Mouse (Mus musculus) liver, adult 2 months (tissue): ENCODE measurements around the gene Myl9. TPM values are rescaled to one million over a fixed set of nuclear protein-coding genes. Genes with fewer than 3 reads are reported as not detected.
A peak's percentile ranks its signal among the peaks of the same experiment; 100 is the strongest.

Experiments
- DNase-seq: peaks from one replicate; pipeline ENCODE4 v3.0.0-alpha.2; 2011; ENCODE audit warnings: low read depth, low spot score; ENCODE audit errors: extremely low read depth
- H3K27ac ChIP-seq: fragments of 200-500 bp; replicated peaks from 2 replicates; pipeline ENCODE4 v1.5.1; 2012; ENCODE audit warnings: low read depth, mild to moderate bottlenecking, control low read depth, inconsistent platforms, low read length; ENCODE audit not compliant: insufficient read depth
- H3K27me3 ChIP-seq: fragments of 200-500 bp; 2 replicates; pipeline ENCODE4 v1.6.1; 2012; ENCODE audit warnings: mild to moderate bottlenecking, moderate library complexity, low read length, inconsistent platforms; ENCODE audit not compliant: control insufficient read depth, insufficient read depth
- H3K36me3 ChIP-seq: fragments of 200-500 bp; 2 replicates; pipeline ENCODE4 v1.6.1; 2012; ENCODE audit warnings: low read length, inconsistent platforms; ENCODE audit not compliant: control insufficient read depth, insufficient read depth
- H3K4me1 ChIP-seq: fragments of 200-500 bp; 2 replicates; pipeline ENCODE4 v1.6.1; 2011; ENCODE audit warnings: low read length; ENCODE audit not compliant: control insufficient read depth, insufficient read depth
- H3K4me3 ChIP-seq: fragments of 200-500 bp; 2 replicates; pipeline ENCODE4 v1.5.1; 2011; ENCODE audit warnings: low read depth, mild to moderate bottlenecking, control low read depth, low read length, moderate library complexity; ENCODE audit not compliant: insufficient read depth
- H3K79me2 ChIP-seq: fragments of 200-500 bp; 2 replicates; pipeline ENCODE4 v1.6.1; 2012; ENCODE audit warnings: inconsistent platforms, mild to moderate bottlenecking, low read length, moderate library complexity; ENCODE audit not compliant: control insufficient read depth, insufficient read depth
- H3K9ac ChIP-seq: fragments of 200-500 bp; 2 replicates; pipeline ENCODE4 v1.6.1; 2012; ENCODE audit warnings: low read depth, mild to moderate bottlenecking, control low read depth, inconsistent platforms, low read length
- CTCF ChIP-seq: fragments of 200-500 bp; IDR thresholded peaks from 2 replicates; pipeline ENCODE4 v1.5.1; 2011; ENCODE audit warnings: low read depth, low read length, control low read depth
- POLR2A ChIP-seq: fragments of 200-500 bp; IDR thresholded peaks from 2 replicates; pipeline ENCODE4 v1.6.1; 2011; ENCODE audit warnings: low read length, control low read depth; ENCODE audit not compliant: insufficient read depth; ENCODE audit errors: extremely low read depth
- WGBS: fragments of 180-500 bp; shearing (Covaris S2); methylation state at CpG from one replicate; pipeline ENCODE4 v1.1.7; 2018; 5-methylcytosine and 5-hydroxymethylcytosine counted together
- polyA plus RNA-seq: library from polyadenylated mRNA; depleted of rRNA; stranded (reverse); fragments of >200 nt; gene quantifications from 2 replicates; pipeline ENCODE4 v1.2.3, GENCODE M21; 2012
- total RNA-seq: library from RNA; depleted of rRNA; stranded (reverse); fragments of >200 nt; gene quantifications from 2 replicates; pipeline ENCODE4 v1.2.3, GENCODE M21; 2014

Gene Myl9
- total and polyA plus RNA-seq, 2 experiments = 4.6 to 5.6 TPM

DNA sequence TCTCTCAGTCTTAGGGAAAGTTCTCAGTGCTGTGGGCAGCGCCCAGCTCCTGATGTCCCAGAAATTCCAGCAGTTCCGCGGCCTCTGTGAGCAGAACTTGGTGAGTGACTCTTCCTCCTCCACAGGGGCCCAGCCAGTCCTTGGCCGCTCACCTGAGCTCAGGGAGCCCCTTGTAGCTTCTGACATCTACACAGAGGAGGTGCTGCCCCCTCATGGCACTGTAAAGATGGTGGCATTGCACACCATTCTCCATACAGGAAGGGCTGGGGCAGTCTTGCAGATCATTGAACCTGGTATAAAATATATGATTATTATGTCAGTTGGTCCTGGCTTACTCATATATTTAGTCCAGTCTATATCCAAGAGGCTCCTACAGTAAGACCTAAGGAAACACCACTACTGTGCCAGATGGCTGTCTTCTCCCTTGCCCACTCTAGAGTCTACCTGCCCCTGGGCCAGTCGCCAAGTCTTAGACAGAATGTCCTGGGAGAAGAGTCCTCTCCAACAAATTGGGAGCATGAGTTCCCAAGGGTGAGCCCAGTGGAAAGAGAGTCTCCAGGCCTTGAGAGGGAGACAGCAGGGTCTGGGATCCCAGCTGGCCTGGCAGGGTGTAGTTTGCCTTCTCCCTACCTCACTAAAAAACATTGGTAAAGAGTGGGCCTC is 14.2 kb upstream of the Myl9 start:
- Histone ChIP-seq H3K27ac (no peak overlapping the region), H3K9ac (no peak overlapping the region), H3K36me3 (peaks cover 10% of the 10 kb centered on the region), H3K4me3 (no peak overlapping the region), H3K27me3 (no peaks in the 10 kb centered on the region), H3K4me1 (no peaks in the 10 kb centered on the region), H3K79me2 (no peaks in the 10 kb centered on the region)
- 93% methylated on average over 5 of the region's 5 CpGs for WGBS
- DNase-seq = no peak
- TF ChIP-seq CTCF = no peak
- no peak for TF ChIP-seq POLR2A

DNA sequence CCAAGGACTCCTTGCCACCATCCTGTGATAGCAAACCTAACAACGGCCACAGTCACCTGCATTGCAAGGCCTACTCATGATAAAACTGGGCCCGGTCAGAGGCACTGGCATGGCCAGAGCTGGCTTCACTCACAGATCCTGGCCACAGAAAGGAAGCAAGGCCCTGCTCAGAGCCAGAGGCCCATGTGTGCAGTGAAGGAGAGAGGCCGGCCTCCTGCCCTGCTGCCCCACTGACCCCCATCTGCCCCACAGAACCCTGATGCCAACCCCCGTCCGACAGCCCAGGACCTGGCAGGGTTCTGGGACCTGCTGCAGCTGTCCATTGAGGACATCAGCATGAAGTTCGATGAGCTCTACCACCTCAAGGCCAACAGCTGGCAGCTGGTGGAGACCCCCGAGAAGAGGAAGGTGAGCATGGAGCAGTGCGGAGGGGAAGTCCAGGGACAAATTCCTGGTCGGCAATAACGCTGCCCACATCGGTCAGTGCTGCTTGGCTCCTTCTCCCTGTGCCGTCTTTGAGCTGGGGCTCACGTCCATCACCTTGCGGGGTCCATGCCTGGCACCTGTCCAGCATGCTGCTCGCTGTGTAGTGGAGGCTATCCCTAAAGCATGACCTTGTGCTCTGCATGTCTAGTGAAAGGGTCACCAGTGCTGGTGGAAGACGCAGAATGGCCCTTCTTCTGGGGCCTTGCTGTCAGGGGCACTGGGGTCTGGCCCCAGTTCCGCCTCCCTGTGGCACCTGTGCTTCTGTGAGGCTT is 13.5 kb upstream of the Myl9 start:
- H3K36me3 ChIP-seq = peaks cover 6% of the 10 kb centered on the region
- no peaks in the 10 kb centered on the region for H3K4me1 ChIP-seq
- no peaks in the 10 kb centered on the region for H3K27me3 ChIP-seq
- TF ChIP-seq POLR2A (no peak), CTCF (no peak)
- H3K79me2 ChIP-seq = no peaks in the 10 kb centered on the region
- no peak for DNase-seq
- H3K27ac ChIP-seq = no peak overlapping the region
- H3K4me3 ChIP-seq = no peak overlapping the region
- H3K9ac ChIP-seq = no peak overlapping the region
- WGBS = 95% methylated on average over 17 of the region's 17 CpGs

DNA sequence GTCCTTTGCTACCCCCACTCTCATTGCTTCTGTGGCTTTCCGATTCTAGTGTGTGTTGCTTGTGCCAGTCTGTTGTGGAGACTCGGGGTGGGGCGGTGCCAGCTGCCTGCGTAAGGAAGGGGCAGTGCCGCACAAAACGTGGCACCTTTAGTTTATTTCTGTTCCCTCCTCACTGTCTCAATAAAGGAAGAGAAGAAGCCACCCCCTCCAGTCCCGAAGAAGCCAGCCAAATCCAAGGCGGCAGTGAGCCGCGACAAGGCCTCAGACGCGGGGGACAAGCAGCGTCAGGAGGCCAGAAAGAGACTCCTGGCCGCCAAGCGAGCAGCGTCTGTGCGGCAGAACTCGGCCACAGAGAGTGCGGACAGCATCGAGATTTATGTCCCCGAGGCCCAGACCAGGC is 12.7 kb upstream of the Myl9 start:
- no peak for DNase-seq
- Histone ChIP-seq H3K27ac (no peak overlapping the region), H3K4me3 (no peak overlapping the region), H3K9ac (no peak overlapping the region), H3K36me3 (peaks cover 3% of the 10 kb centered on the region), H3K79me2 (no peaks in the 10 kb centered on the region), H3K4me1 (no peaks in the 10 kb centered on the region), H3K27me3 (no peaks in the 10 kb centered on the region)
- no peak for TF ChIP-seq CTCF
- TF ChIP-seq POLR2A = no peak
- 93% methylated on average over 21 of the region's 21 CpGs for WGBS

DNA sequence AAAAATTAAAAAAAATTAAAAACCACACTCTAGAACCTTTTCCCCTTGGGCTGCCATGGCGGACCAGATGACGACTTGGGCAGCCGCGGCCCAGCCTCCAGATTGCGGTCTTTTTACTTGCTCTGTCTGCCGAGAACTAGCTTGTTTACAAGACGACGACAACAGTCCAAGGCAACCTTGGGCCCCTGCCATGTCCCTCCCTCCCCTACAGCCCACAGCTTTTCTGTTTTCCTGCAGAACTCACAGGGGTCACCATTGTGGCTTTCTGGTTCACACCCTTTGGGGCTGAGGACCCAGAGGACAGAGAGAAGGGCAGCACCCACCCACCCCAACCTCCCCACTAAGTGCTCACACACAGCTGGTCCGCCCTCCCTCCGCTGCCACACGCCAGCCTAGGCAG is 12.1 kb upstream of the Myl9 start:
- Histone ChIP-seq H3K27ac (no peak overlapping the region), H3K4me3 (no peak overlapping the region), H3K79me2 (no peaks in the 10 kb centered on the region), H3K4me1 (no peaks in the 10 kb centered on the region), H3K9ac (no peak overlapping the region), H3K27me3 (no peaks in the 10 kb centered on the region), H3K36me3 (peaks cover 3% of the 10 kb centered on the region)
- TF ChIP-seq POLR2A = no peak
- TF ChIP-seq CTCF = no peak
- DNase-seq = peak; percentile 31
- 84% methylated on average over 11 of the region's 11 CpGs for WGBS

DNA sequence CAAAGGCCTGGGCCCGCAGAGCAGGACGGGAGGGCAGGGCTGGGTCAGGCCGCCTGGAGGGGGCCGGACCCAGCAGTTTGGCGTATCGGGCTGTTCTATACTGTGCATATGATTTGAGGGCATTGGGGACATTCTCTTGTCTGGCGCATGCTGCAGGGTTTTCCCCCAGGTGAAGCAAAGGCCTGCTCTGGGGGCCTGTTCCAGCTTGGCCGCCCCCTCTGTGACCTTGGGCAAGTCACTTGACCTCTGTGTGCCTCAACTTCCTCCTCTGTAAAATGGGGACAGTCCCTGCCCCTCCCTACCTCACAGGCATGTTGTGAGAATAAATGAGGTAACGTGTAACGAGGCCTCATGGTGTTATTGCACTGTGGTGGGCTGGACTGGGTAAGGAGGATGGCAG is 11.2 kb upstream of the Myl9 start:
- TF ChIP-seq CTCF (no peak), POLR2A (no peak)
- H3K4me3 ChIP-seq = no peak overlapping the region
- peaks cover 3% of the 10 kb centered on the region; the same call in 1 of the 2 replicates for H3K36me3 ChIP-seq
- 96% methylated on average over 10 of the region's 10 CpGs for WGBS
- H3K9ac ChIP-seq = no peak overlapping the region
- H3K27ac ChIP-seq = no peak overlapping the region
- no peaks in the 10 kb centered on the region for H3K4me1 ChIP-seq
- H3K79me2 ChIP-seq = no peaks in the 10 kb centered on the region
- no peaks in the 10 kb centered on the region for H3K27me3 ChIP-seq
- DNase-seq = no peak

DNA sequence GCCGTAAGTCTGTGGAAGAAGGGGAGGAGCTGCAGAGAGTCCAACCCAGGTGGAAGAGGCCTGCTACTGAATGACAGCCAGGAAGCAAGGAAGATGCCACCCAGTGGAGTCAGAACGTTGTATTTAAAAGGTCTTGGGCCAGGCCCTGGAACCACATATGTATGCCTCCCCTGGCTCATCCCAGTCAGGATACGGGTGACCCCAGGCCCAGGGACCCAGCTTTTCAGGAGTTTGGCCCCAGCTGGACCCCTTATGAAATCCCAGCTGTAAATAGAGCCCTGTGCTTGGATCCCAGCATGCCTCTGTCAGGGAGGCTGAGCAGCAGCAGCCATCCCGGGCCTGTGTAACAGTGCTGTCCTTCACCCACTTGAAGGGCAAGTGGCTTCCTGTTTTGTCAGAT is 10.5 kb upstream of the Myl9 start:
- no peaks in the 10 kb centered on the region for H3K27me3 ChIP-seq
- no peaks in the 10 kb centered on the region for H3K79me2 ChIP-seq
- no peak for DNase-seq
- no peak overlapping the region for H3K9ac ChIP-seq
- no peaks in the 10 kb centered on the region for H3K4me1 ChIP-seq
- 68% methylated on average over 4 of the region's 4 CpGs for WGBS
- H3K4me3 ChIP-seq = no peak overlapping the region
- no peak overlapping the region for H3K27ac ChIP-seq
- peaks cover 3% of the 10 kb centered on the region; the same call in 1 of the 2 replicates for H3K36me3 ChIP-seq
- TF ChIP-seq POLR2A (no peak), CTCF (no peak)
